Mouse (Mus musculus): ENCODE measurements at regions not wholly inside any gene's neighbourhood (a gene's known extent, or its start where the extent isn't known, plus 50 kb on each side); places are given as distances from the start of the nearest gene placed in this dataset.

- no peaks in the 10 kb centered on the region for H3K27me3 ChIP-seq (ENCODE audit: control insufficient read depth, insufficient read depth, low read length)
- H3K4me2 ChIP-seq (ENCODE audit: low read depth, severe bottlenecking): no peak overlapping the region
- H3K27ac ChIP-seq (replicated peaks; ENCODE audit: low read depth, low read length): no peak overlapping the region
- DNase-seq (ENCODE audit: low spot score) (no peak), ATAC-seq (ENCODE audit: insufficient number of reproducible peaks, low FRiP score, low TSS enrichment, low read depth) (no peak)
- H3K4me1 ChIP-seq (ENCODE audit: control insufficient read depth, insufficient read depth, low read length): no peaks in the 10 kb centered on the region
- no peak overlapping the region for H3K4me3 ChIP-seq (ENCODE audit: low read depth, low read length)
- no peaks in the 10 kb centered on the region for H3K36me3 ChIP-seq (ENCODE audit: control insufficient read depth, insufficient read depth, low read length)
- no peaks in the 10 kb centered on the region for H3K9me3 ChIP-seq (ENCODE audit: control insufficient read depth, low read length)
- 92% methylated on average over 1 of the region's 1 CpGs for WGBS
- H3K9ac ChIP-seq (ENCODE audit: low read length): no peak overlapping the region
Measured at GRCm38 (mm10) chr12:39880309-39880708, 157.5 kb downstream of the Arl4a start.

GRCm38 (mm10) chr12:39873917-39874316 lies 163.9 kb downstream of the Arl4a start:
- Histone ChIP-seq H3K27ac (replicated peaks; ENCODE audit: low read depth, low read length) (no peak overlapping the region), H3K4me1 (ENCODE audit: control insufficient read depth, insufficient read depth, low read length) (no peaks in the 10 kb centered on the region), H3K36me3 (ENCODE audit: control insufficient read depth, insufficient read depth, low read length) (no peaks in the 10 kb centered on the region), H3K9ac (ENCODE audit: low read length) (no peak overlapping the region), H3K9me3 (ENCODE audit: control insufficient read depth, low read length) (no peaks in the 10 kb centered on the region), H3K4me2 (ENCODE audit: low read depth, severe bottlenecking) (no peak overlapping the region), H3K27me3 (ENCODE audit: control insufficient read depth, insufficient read depth, low read length) (no peaks in the 10 kb centered on the region), H3K4me3 (ENCODE audit: low read depth, low read length) (no peak overlapping the region)
- WGBS: 70% methylated on average over 6 of the region's 6 CpGs
- DNase-seq (ENCODE audit: low spot score): no peak
- ATAC-seq (ENCODE audit: insufficient number of reproducible peaks, low FRiP score, low TSS enrichment, low read depth): no peak

- WGBS: 92% methylated on average over 1 of the region's 1 CpGs
- Histone ChIP-seq H3K27me3 (ENCODE audit: control insufficient read depth, insufficient read depth, low read length) (no peaks in the 10 kb centered on the region), H3K9ac (ENCODE audit: low read length) (no peak overlapping the region), H3K4me2 (ENCODE audit: low read depth, severe bottlenecking) (no peak overlapping the region), H3K27ac (replicated peaks; ENCODE audit: low read depth, low read length) (no peak overlapping the region), H3K36me3 (ENCODE audit: control insufficient read depth, insufficient read depth, low read length) (no peaks in the 10 kb centered on the region), H3K4me3 (ENCODE audit: low read depth, low read length) (no peak overlapping the region), H3K9me3 (ENCODE audit: control insufficient read depth, low read length) (no peaks in the 10 kb centered on the region), H3K4me1 (ENCODE audit: control insufficient read depth, insufficient read depth, low read length) (no peaks in the 10 kb centered on the region)
- ATAC-seq (ENCODE audit: insufficient number of reproducible peaks, low FRiP score, low TSS enrichment, low read depth) (no peak), DNase-seq (ENCODE audit: low spot score) (no peak)
Measured at GRCm38 (mm10) chr12:39861797-39862196, 176.0 kb downstream of the Arl4a start.

GRCm38 (mm10) chr12:39851610-39852009 lies 186.2 kb downstream of the Arl4a start:
- no peak overlapping the region for H3K9ac ChIP-seq (ENCODE audit: low read length)
- no peak for ATAC-seq (ENCODE audit: insufficient number of reproducible peaks, low FRiP score, low TSS enrichment, low read depth)
- no peaks in the 10 kb centered on the region for H3K27me3 ChIP-seq (ENCODE audit: control insufficient read depth, insufficient read depth, low read length)
- H3K4me1 ChIP-seq (ENCODE audit: control insufficient read depth, insufficient read depth, low read length): no peaks in the 10 kb centered on the region
- H3K27ac ChIP-seq (replicated peaks; ENCODE audit: low read depth, low read length): no peak overlapping the region
- H3K4me2 ChIP-seq (ENCODE audit: low read depth, severe bottlenecking): no peak overlapping the region
- H3K4me3 ChIP-seq (ENCODE audit: low read depth, low read length): no peak overlapping the region
- H3K36me3 ChIP-seq (ENCODE audit: control insufficient read depth, insufficient read depth, low read length): no peaks in the 10 kb centered on the region
- DNase-seq (ENCODE audit: low spot score): no peak
- 87% methylated on average over 6 of the region's 6 CpGs for WGBS
- H3K9me3 ChIP-seq (ENCODE audit: control insufficient read depth, low read length): no peaks in the 10 kb centered on the region

GRCm38 (mm10) chr12:39849346-39850058 lies 188.3 kb downstream of the Arl4a start:
- ATAC-seq (ENCODE audit: insufficient number of reproducible peaks, low FRiP score, low TSS enrichment, low read depth) (no peak), DNase-seq (ENCODE audit: low spot score) (no peak)
- no peak overlapping the region for H3K9ac ChIP-seq (ENCODE audit: low read length)
- no peaks in the 10 kb centered on the region for H3K36me3 ChIP-seq (ENCODE audit: control insufficient read depth, insufficient read depth, low read length)
- H3K4me2 ChIP-seq (ENCODE audit: low read depth, severe bottlenecking): no peak overlapping the region
- no peak overlapping the region for H3K27ac ChIP-seq (replicated peaks; ENCODE audit: low read depth, low read length)
- H3K9me3 ChIP-seq (ENCODE audit: control insufficient read depth, low read length): no peaks in the 10 kb centered on the region
- 83% methylated on average over 3 of the region's 3 CpGs for WGBS
- H3K4me3 ChIP-seq (ENCODE audit: low read depth, low read length): no peak overlapping the region
- no peaks in the 10 kb centered on the region for H3K27me3 ChIP-seq (ENCODE audit: control insufficient read depth, insufficient read depth, low read length)
- no peaks in the 10 kb centered on the region for H3K4me1 ChIP-seq (ENCODE audit: control insufficient read depth, insufficient read depth, low read length)

- ATAC-seq (ENCODE audit: insufficient number of reproducible peaks, low FRiP score, low TSS enrichment, low read depth) (no peak), DNase-seq (ENCODE audit: low spot score) (no peak)
- H3K4me2 ChIP-seq (ENCODE audit: low read depth, severe bottlenecking): no peak overlapping the region
- H3K4me3 ChIP-seq (ENCODE audit: low read depth, low read length): no peak overlapping the region
- H3K36me3 ChIP-seq (ENCODE audit: control insufficient read depth, insufficient read depth, low read length): no peaks in the 10 kb centered on the region
- no peaks in the 10 kb centered on the region for H3K27me3 ChIP-seq (ENCODE audit: control insufficient read depth, insufficient read depth, low read length)
- no peaks in the 10 kb centered on the region for H3K9me3 ChIP-seq (ENCODE audit: control insufficient read depth, low read length)
- no peak overlapping the region for H3K27ac ChIP-seq (replicated peaks; ENCODE audit: low read depth, low read length)
- H3K9ac ChIP-seq (ENCODE audit: low read length): no peak overlapping the region
- 91% methylated on average over 2 of the region's 2 CpGs for WGBS
- H3K4me1 ChIP-seq (ENCODE audit: control insufficient read depth, insufficient read depth, low read length): no peaks in the 10 kb centered on the region
Measured at GRCm38 (mm10) chr12:39840615-39841014, 197.2 kb downstream of the Arl4a start.

- ATAC-seq (ENCODE audit: insufficient number of reproducible peaks, low FRiP score, low TSS enrichment, low read depth): no peak
- no peak overlapping the region for H3K4me3 ChIP-seq (ENCODE audit: low read depth, low read length)
- no peaks in the 10 kb centered on the region for H3K36me3 ChIP-seq (ENCODE audit: control insufficient read depth, insufficient read depth, low read length)
- H3K9me3 ChIP-seq (ENCODE audit: control insufficient read depth, low read length): no peaks in the 10 kb centered on the region
- H3K27ac ChIP-seq (replicated peaks; ENCODE audit: low read depth, low read length): no peak overlapping the region
- DNase-seq (ENCODE audit: low spot score): no peak
- H3K27me3 ChIP-seq (ENCODE audit: control insufficient read depth, insufficient read depth, low read length): no peaks in the 10 kb centered on the region
- H3K9ac ChIP-seq (ENCODE audit: low read length): no peak overlapping the region
- WGBS: 73% methylated on average over 1 of the region's 1 CpGs
- no peak overlapping the region for H3K4me2 ChIP-seq (ENCODE audit: low read depth, severe bottlenecking)
- H3K4me1 ChIP-seq (ENCODE audit: control insufficient read depth, insufficient read depth, low read length): no peaks in the 10 kb centered on the region
Measured at GRCm38 (mm10) chr12:39840179-39840578, 197.6 kb downstream of the Arl4a start.

- no peak for ATAC-seq (ENCODE audit: insufficient number of reproducible peaks, low FRiP score, low TSS enrichment, low read depth)
- WGBS: 85% methylated on average over 7 of the region's 7 CpGs
- H3K27ac ChIP-seq (replicated peaks; ENCODE audit: low read depth, low read length): no peak overlapping the region
- no peak for DNase-seq (ENCODE audit: low spot score)
- H3K36me3 ChIP-seq (ENCODE audit: control insufficient read depth, insufficient read depth, low read length): no peaks in the 10 kb centered on the region
- no peaks in the 10 kb centered on the region for H3K9me3 ChIP-seq (ENCODE audit: control insufficient read depth, low read length)
- no peak overlapping the region for H3K4me3 ChIP-seq (ENCODE audit: low read depth, low read length)
- H3K9ac ChIP-seq (ENCODE audit: low read length): no peak overlapping the region
- H3K27me3 ChIP-seq (ENCODE audit: control insufficient read depth, insufficient read depth, low read length): no peaks in the 10 kb centered on the region
- no peaks in the 10 kb centered on the region for H3K4me1 ChIP-seq (ENCODE audit: control insufficient read depth, insufficient read depth, low read length)
- no peak overlapping the region for H3K4me2 ChIP-seq (ENCODE audit: low read depth, severe bottlenecking)
Measured at GRCm38 (mm10) chr12:39831079-39831478, 206.7 kb downstream of the Arl4a start.

GRCm38 (mm10) chr12:39830530-39830929 lies 207.3 kb downstream of the Arl4a start:
- no peak for ATAC-seq (ENCODE audit: insufficient number of reproducible peaks, low FRiP score, low TSS enrichment, low read depth)

More at GRCm38 (mm10) chr12:39830530-39830929, 207.3 kb downstream of the Arl4a start:
- Histone ChIP-seq H3K27me3 (ENCODE audit: control insufficient read depth, insufficient read depth, low read length) (no peaks in the 10 kb centered on the region), H3K36me3 (ENCODE audit: control insufficient read depth, insufficient read depth, low read length) (no peaks in the 10 kb centered on the region), H3K4me3 (ENCODE audit: low read depth, low read length) (no peak overlapping the region), H3K9me3 (ENCODE audit: control insufficient read depth, low read length) (no peaks in the 10 kb centered on the region), H3K4me1 (ENCODE audit: control insufficient read depth, insufficient read depth, low read length) (no peaks in the 10 kb centered on the region), H3K27ac (replicated peaks; ENCODE audit: low read depth, low read length) (no peak overlapping the region), H3K9ac (ENCODE audit: low read length) (no peak overlapping the region), H3K4me2 (ENCODE audit: low read depth, severe bottlenecking) (no peak overlapping the region)
- 89% methylated on average over 4 of the region's 4 CpGs for WGBS
- no peak for DNase-seq (ENCODE audit: low spot score)
